Mouse (Mus musculus) ovary, postnatal 36 days (tissue): ENCODE data around the gene Brsk1.

Source experiments
- DNase-seq: peaks from one replicate; pipeline ENCODE4 v3.0.0; 2022; ENCODE audit warnings: low spot score, mixed read lengths

The Brsk1 gene

DNA sequence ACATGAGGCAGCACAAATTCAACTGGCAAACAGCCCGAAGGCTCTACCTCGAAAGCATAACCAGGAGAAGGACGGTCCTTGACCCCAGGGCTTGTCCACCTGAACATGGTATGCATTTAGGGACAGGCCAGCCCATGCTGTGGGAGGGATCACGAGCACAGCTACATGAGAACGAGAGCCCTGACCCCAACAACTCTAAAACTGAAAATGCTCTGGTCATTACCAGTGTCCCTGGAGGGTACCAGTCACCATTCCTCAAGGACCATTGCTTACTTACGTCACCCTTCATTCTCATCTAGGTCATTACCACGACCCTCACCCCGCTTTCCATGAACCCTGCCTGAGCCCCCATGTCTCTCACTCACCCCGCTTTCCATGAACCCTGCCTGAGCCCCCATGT lies 21.2 kb upstream of the Brsk1 start:
- DNase-seq = no peak

DNA sequence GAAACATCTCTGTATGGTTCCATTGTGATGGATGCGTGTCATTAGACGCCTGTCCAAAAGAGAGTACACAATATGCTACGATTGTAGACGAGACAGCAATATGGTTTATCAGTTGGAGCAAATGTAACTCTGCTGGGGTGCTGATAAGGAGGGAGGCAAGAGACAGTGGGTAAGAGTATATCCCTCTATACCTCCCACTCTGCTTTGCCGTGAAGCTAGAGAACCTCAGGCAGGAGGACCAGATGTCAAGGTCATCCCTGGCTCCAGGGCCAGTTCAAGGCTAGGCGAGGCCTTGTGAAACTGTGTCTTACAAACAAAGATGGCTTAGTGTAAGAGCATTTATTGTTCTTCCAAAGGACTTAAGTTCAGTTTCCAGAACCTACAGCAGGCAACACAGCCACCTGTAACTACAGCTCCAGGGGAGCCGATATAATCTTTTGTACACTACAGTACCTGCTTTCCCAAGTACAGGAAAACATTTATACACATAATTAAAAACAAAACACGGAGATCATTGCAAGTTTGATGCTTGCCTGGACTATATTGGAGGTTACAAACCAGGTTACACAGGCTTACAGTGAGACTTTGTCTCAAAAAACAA lies 19.6 kb upstream of the Brsk1 start:
- no peak for DNase-seq

GRCm38 (mm10) chr7:4671956-4672355 lies 18.4 kb upstream of the Brsk1 start:
- DNase-seq = no peak

- no peak for DNase-seq
Observed at GRCm38 (mm10) chr7:4674114-4674731, 16.2 kb upstream of the Brsk1 start.

DNA sequence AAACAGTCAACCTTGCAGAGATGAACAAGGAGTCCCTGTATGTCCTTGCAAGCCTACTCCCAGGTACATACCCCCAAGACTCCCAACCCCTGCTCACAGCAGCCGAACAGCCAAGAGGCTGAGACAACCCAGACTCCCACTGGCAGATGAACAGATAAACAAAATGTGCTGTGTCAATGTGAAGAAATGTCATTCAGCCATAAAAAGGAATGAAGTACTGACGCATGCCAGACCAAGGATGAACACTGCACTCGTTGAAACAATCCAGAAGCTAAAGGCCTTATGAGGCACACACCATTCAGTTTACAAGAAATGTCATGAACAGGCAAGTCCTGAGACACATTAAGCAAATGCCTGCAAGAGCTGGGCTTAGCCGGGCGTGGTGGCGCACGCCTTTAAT lies 15.2 kb upstream of the Brsk1 start:
- DNase-seq = no peak

GRCm38 (mm10) chr7:4683307-4683706 lies 7.1 kb upstream of the Brsk1 start:
- DNase-seq = no peak

DNA sequence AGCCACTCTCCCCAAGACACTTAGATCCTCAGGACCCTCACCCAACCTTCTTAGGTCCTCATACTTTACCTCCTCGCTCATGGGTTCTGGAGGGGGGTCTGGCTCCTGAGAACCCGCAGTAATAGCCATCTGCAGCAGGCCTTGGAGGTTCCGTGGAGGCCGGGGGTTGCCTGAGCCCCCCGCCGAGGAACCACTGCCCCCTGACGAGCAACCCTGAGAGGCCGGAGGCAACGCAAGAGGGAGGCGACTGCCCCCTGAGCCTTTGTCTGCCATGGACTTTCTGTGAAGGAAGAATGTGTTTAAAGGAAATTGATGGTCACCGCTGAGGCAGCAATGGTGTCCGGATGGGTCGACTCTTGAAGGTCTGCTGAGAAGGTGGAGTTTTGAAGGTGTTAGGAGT lies 6.2 kb upstream of the Brsk1 start:
- DNase-seq = no peak

- peak; percentile 91 for DNase-seq
Observed at GRCm38 (mm10) chr7:4684632-4685417, 5.6 kb upstream of the Brsk1 start, which contains the start of gene Hspbp1. Gene Hspbp1 (minus strand): TSS chr7:4685068.

- DNase-seq = no peak
Observed at GRCm38 (mm10) chr7:4690951-4691653, 698 bp downstream of the Brsk1 start.

GRCm38 (mm10) chr7:4693004-4693403 lies 2.6 kb downstream of the Brsk1 start:
- no peak for DNase-seq

GRCm38 (mm10) chr7:4702334-4702733 lies 11.9 kb downstream of the Brsk1 start:
- no peak for DNase-seq

DNA sequence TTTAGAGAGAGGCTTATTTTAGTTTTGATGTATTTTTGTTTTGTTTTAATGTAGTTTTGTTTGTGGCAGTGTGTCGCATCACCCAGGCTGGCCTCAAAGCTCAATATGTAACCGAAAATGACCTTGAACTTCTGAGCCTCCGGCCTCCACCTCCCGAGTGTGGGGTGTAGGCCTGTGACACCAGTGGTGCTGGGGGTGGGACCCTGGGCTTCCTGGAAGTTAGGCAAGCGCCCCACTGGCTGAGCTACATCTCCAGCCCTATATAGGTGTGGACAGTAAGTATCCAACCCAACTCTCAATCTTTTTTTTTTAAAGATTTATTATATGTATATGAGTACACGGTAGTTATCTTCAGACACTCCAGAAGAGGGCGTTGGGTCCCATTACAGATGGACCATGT lies 12.8 kb downstream of the Brsk1 start:
- DNase-seq = no peak

GRCm38 (mm10) chr7:4705098-4705497 lies 14.7 kb downstream of the Brsk1 start:
- DNase-seq = peak; percentile 38

DNA sequence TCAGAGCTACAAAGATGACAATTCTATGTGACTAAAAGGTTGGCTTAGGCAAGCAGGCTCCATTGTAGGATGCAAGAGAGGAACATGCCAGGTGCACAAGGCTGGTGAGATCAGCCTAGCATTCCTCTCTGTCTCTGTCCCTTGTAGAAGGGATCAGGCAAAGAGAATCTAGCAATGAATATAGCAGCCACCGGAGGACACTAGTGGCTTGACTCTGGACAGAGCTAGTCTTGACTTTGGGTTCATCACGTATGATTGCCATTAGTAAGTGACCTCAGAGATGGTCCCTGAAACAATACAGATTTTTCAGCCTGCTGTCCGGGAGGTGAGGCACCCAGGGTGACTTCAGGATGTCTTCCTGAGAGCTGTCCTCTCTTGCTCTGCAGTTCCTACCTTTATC lies 22.2 kb downstream of the Brsk1 start:
- DNase-seq = no peak

GRCm38 (mm10) chr7:4716955-4717354 lies 26.6 kb downstream of the Brsk1 start:
- no peak for DNase-seq

DNA sequence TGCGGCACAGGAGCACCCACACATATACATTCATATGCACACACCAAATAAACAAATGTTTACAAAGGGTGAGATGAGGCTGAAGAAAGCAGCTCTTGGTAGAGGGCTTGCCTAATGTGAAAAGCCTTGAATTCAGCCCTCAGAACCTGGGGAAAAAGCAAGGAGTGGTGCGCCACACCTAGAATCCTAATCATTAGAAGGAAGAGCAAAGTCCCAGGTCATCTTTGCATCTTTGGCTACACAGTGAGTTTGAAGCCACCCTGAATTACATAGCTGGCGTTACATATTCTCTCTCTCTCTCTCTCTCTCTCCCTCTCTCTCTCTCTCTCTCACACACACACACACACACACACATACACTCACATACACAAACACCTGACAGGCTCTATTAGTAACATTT lies 28.9 kb downstream of the Brsk1 start:
- DNase-seq = no peak

DNA sequence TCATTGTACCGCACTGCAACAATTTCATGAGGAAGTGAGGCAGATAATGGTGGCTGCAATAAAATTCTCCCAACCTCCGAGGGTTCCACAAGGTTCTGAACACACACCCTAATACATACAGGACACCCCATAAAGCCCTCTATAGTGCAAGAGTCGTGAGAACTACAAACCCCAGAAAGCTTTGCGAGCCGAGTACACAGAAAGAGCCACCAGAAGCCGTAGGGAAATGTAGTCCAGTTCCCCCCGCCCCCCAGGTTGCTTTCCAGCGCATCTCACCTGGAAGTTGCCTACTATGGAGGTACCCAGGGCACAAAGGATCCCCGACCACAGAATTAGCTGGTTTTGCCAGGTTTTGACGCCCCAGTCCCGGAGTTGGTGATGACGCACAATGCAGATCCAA lies 33.1 kb downstream of the Brsk1 start:
- DNase-seq = no peak

DNA sequence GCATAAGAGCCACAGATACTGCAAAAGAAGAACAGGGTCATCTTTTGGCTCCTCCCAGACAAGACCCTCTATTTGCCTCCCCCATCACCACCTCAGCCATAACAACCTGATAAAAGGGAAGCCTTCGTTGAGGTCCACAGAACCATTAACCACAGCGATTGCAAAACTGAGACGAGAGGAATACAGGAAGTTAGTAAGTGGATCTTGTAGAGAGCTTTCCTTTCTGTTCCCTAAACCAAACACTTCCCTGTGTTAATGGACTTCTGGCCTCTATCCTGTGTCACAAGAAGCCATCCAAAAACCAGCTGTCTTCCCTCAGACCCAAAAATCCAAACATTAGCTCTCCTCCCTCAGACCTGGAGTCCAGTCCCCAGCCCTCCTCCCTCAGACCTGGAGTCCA lies 34.0 kb downstream of the Brsk1 start:
- no peak for DNase-seq

- no peak for DNase-seq
Observed at GRCm38 (mm10) chr7:4725169-4725568, 34.8 kb downstream of the Brsk1 start, which contains the start of gene Tmem150b. Gene Tmem150b (minus strand): TSS chr7:4725249.

GRCm38 (mm10) chr7:4731090-4731489 lies 40.7 kb downstream of the Brsk1 start:
- DNase-seq = no peak

DNA sequence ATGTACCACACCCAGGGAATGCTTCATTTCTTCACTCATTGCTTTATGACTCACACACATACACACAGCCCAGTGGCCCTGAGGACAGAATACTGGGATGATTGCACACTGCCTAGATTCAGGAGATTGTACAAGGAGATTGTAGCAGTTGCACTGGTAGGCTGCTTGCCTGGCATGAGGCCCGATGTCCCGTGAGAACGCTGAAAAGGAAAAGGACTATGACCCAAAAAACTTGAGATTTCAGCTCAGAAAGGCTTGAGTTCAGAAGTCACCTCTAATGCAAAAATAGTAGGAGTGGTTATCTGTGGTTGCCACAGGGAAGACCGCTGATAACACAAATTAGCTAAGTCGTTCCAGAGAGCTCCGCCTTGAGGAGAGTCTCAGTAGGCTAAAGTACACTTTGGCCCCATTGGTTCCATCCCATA lies 42.6 kb downstream of the Brsk1 start:
- no peak for DNase-seq

- no peak for DNase-seq
Observed at GRCm38 (mm10) chr7:4739041-4739543, 48.7 kb downstream of the Brsk1 start.
